Mouse (Mus musculus) frontal cortex, adult 2 months (tissue): ENCODE data around the gene Enah. TPM values are rescaled to one million over a fixed set of nuclear protein-coding genes. Genes with fewer than 3 reads are reported as not detected.

Source experiments
- DNase-seq, 2 experiments: peaks; one replicate each; pipeline ENCODE4 v3.0.0; 2022; ENCODE audit warnings: low spot score in 1 of 2; ENCODE audit errors: extremely low spot score in 1 of 2
- polyA plus RNA-seq: library from polyadenylated mRNA; depleted of rRNA; stranded (reverse); fragments of >200 nt; gene quantifications from 2 replicates; pipeline ENCODE4 v1.2.3, GENCODE M21; 2012

The Enah gene
- polyA plus RNA-seq, 1 experiment, result 66.8 TPM

GRCm38 (mm10) chr1:182028231-182029210 is 8.7 kb upstream of the Enah start:
- no peak for DNase-seq

GRCm38 (mm10) chr1:182027426-182027979 is 7.7 kb upstream of the Enah start:
- no peak for DNase-seq

- DNase-seq, result no peak
Measured at GRCm38 (mm10) chr1:182026821-182027220, 7.0 kb upstream of the Enah start.

- DNase-seq, result no peak
Measured at GRCm38 (mm10) chr1:182026120-182026519, 6.3 kb upstream of the Enah start.

GRCm38 (mm10) chr1:182021691-182022299 is 2.0 kb upstream of the Enah start:
- DNase-seq, result no peak

- no peak for DNase-seq
Measured at GRCm38 (mm10) chr1:182020831-182021460, 1.2 kb upstream of the Enah start.

- no peak for DNase-seq
Measured at GRCm38 (mm10) chr1:182019266-182019925, 394 bp downstream of the Enah start.

- peak in 1 of 2 experiments; percentile 58 for DNase-seq
Measured at GRCm38 (mm10) chr1:182018397-182019265, 1.2 kb downstream of the Enah start.

GRCm38 (mm10) chr1:182005831-182006230 is 14.0 kb downstream of the Enah start:
- no peak for DNase-seq

GRCm38 (mm10) chr1:181998673-181999072 is 21.1 kb downstream of the Enah start:
- no peak for DNase-seq

GRCm38 (mm10) chr1:181997791-181998190 is 22.0 kb downstream of the Enah start:
- no peak for DNase-seq

- DNase-seq, result no peak
Measured at GRCm38 (mm10) chr1:181993597-181993996, 26.2 kb downstream of the Enah start.

- DNase-seq, result no peak
Measured at GRCm38 (mm10) chr1:181988367-181988766, 31.4 kb downstream of the Enah start.

GRCm38 (mm10) chr1:181987226-181987625 is 32.6 kb downstream of the Enah start:
- DNase-seq, result no peak

- DNase-seq, result no peak
Measured at GRCm38 (mm10) chr1:181985880-181986279, 33.9 kb downstream of the Enah start.

GRCm38 (mm10) chr1:181984811-181985210 is 35.0 kb downstream of the Enah start:
- DNase-seq, result no peak

- DNase-seq, result peak; percentile 25 to 39
Measured at GRCm38 (mm10) chr1:181980017-181980719, 39.6 kb downstream of the Enah start.

- no peak for DNase-seq
Measured at GRCm38 (mm10) chr1:181975510-181975909, 44.3 kb downstream of the Enah start.

GRCm38 (mm10) chr1:181974897-181975296 is 44.9 kb downstream of the Enah start:
- DNase-seq, result no peak
